Mouse (Mus musculus): ENCODE measurements around the gene Npas3. TPM values are rescaled to one million over a fixed set of nuclear protein-coding genes. Genes with fewer than 3 reads are reported as not detected.

Gene Npas3
- polyA plus RNA-seq, 1 experiment from 2014 or later, result 0.70 TPM

DNA sequence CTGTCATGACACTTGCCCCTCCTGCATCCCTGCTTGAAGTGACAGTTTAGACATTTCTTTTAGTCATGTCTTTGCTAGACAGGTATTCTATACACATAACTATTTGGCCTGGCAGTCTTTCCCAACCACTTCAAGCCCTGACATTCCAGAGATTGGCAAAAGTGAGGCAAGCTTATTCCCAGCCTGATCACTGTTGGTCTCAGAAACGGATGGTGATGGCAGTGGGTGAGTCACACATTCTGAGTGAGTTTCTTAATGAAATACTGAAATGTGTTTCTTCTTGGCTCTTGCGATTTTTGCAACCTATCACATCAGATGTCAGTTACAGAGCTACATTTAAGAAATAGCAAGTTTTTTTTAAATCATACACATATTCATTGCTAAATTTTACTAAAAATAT lies 175.2 kb downstream of the Npas3 start:
- no peak overlapping the region for H3K4me3 ChIP-seq
- H3K27ac ChIP-seq, result no peak overlapping the region
- H3K9ac ChIP-seq, result no peak overlapping the region
- no peaks in the 10 kb centered on the region for H3K27me3 ChIP-seq (replicated peaks)
- no peaks in the 10 kb centered on the region for H3K9me3 ChIP-seq (replicated peaks)
- no peak overlapping the region for H3K4me2 ChIP-seq
- 60% methylated on average over 2 of the region's 2 CpGs for WGBS (ENCODE audit: insufficient replicate concordance)
- ATAC-seq, result no peak
- no peaks in the 10 kb centered on the region for H3K4me1 ChIP-seq
- H3K36me3 ChIP-seq, result no peaks in the 10 kb centered on the region

DNA sequence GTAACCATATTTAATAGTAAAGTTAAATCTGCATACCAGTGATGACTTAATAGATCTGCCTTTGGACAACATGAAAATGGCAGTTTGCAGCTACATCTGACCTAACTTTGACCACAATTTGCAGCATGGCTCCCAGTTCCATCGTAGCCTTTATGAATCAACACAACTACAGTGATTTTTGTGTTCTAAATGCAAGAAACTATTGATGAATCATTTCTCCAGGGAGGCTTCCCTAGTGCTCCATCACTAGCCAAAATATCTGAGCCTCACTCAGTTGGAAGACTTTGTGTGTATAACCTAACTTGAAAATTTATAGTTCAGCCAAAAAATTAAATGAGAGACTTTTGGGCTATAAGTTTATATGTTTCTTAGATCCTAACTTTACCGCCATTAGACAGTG lies 177.5 kb downstream of the Npas3 start:
- Histone ChIP-seq H3K4me3 (no peak overlapping the region), H3K9ac (no peak overlapping the region), H3K9me3 (replicated peaks) (no peaks in the 10 kb centered on the region), H3K27me3 (replicated peaks) (no peaks in the 10 kb centered on the region), H3K4me1 (no peaks in the 10 kb centered on the region), H3K4me2 (no peak overlapping the region), H3K27ac (no peak overlapping the region), H3K36me3 (no peaks in the 10 kb centered on the region)
- no peak for ATAC-seq
- WGBS (ENCODE audit: insufficient replicate concordance), result 70% methylated on average over 2 of the region's 2 CpGs

DNA sequence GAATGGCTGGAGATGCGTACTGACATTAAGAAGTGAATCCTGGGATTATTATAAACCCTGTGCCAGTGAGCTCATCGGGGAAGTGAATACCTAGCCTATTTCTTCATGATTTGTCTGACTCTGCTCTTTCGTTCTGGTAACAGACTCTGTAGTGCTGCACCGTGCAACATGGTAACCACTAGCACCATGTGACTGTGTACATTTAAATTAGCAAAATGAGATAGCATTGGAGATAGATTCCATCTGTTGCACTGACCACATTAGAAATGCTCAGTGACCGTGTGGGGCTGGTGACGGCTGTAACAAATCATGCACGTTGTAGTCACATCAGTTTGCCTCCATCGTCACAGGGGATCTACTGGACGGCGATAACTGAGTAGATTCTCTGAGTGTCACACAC lies 178.7 kb downstream of the Npas3 start:
- no peak for ATAC-seq
- Histone ChIP-seq H3K4me1 (no peaks in the 10 kb centered on the region), H3K36me3 (no peaks in the 10 kb centered on the region), H3K27ac (no peak overlapping the region), H3K4me3 (no peak overlapping the region), H3K27me3 (replicated peaks) (no peaks in the 10 kb centered on the region), H3K9ac (no peak overlapping the region), H3K9me3 (replicated peaks) (no peaks in the 10 kb centered on the region), H3K4me2 (no peak overlapping the region)
- 81% methylated on average over 10 of the region's 10 CpGs for WGBS (ENCODE audit: insufficient replicate concordance)

DNA sequence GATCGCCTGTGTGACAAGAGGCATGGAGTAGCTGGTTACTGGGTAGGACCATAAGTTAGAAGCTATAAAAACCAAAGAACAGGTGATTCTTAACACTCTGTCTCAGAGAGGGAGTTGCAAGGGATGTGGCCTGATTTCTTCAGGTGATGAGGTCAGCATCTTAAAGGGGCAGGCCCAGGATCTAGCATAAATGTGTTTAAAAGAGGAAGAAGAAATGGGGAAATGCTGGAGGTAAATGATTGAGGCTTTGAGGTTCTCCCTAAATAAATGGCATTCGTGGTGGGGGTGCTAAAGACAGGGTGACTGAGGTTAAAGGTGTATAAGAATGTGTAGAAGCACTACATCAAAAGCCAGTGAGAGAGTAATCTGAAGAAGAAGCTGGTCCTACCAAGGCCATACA lies 193.6 kb downstream of the Npas3 start:
- Histone ChIP-seq H3K9me3 (replicated peaks) (no peaks in the 10 kb centered on the region), H3K27me3 (replicated peaks) (no peaks in the 10 kb centered on the region), H3K4me1 (no peaks in the 10 kb centered on the region), H3K9ac (no peak overlapping the region), H3K4me3 (no peak overlapping the region), H3K4me2 (no peak overlapping the region), H3K27ac (no peak overlapping the region), H3K36me3 (no peaks in the 10 kb centered on the region)
- 40% methylated on average over 2 of the region's 2 CpGs for WGBS (ENCODE audit: insufficient replicate concordance)
- no peak for ATAC-seq

DNA sequence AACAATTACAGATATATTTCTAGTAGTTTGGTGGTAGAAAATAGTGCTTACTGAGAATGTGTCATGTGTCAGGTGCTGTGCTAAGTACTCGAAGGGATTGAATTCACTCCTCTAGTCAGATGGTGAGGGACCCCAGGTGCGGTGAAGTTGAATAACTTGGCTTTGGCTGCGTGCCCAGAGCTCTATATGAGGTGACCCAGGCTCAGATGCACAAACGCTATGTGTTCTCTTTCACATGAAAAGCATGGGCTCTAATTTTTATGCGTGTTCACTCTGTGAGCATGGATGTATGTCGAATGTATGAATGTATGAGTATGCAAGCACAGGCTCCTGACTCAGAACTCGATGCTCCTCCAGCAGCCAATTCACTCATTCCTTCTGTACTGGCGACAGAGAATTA lies 199.0 kb downstream of the Npas3 start:
- H3K27ac ChIP-seq, result no peak overlapping the region
- no peaks in the 10 kb centered on the region for H3K4me1 ChIP-seq
- no peaks in the 10 kb centered on the region for H3K27me3 ChIP-seq (replicated peaks)
- no peak overlapping the region for H3K9ac ChIP-seq
- ATAC-seq, result no peak
- no peaks in the 10 kb centered on the region for H3K36me3 ChIP-seq
- no peak overlapping the region for H3K4me3 ChIP-seq
- no peaks in the 10 kb centered on the region for H3K9me3 ChIP-seq (replicated peaks)
- WGBS (ENCODE audit: insufficient replicate concordance), result 78% methylated on average over 8 of the region's 8 CpGs
- no peak overlapping the region for H3K4me2 ChIP-seq

DNA sequence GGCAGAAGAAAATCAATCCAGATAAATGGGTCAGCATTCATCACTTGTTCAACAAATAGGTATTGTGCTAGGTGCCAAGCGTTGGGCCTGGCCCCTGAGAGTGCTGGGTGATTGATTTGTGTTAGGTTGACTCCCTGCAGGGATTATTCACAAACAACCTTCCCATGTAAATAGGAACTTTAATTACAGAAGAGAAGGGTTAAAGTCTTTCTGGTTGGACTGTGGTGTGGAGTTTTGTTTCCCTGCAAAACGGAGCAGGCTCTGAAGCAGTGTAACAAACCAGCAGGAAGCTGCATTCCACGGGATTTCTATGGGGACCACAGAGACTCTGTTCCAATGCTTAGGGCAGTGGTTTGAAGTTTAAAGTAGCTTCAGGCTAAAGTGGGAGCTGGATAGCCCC lies 199.6 kb downstream of the Npas3 start:
- H3K36me3 ChIP-seq, result no peaks in the 10 kb centered on the region
- H3K9ac ChIP-seq, result no peak overlapping the region
- no peaks in the 10 kb centered on the region for H3K27me3 ChIP-seq (replicated peaks)
- H3K27ac ChIP-seq, result no peak overlapping the region
- no peak overlapping the region for H3K4me2 ChIP-seq
- 50% methylated on average over 3 of the region's 3 CpGs for WGBS (ENCODE audit: insufficient replicate concordance)
- no peak overlapping the region for H3K4me3 ChIP-seq
- no peak for ATAC-seq
- no peaks in the 10 kb centered on the region for H3K9me3 ChIP-seq (replicated peaks)
- no peaks in the 10 kb centered on the region for H3K4me1 ChIP-seq

DNA sequence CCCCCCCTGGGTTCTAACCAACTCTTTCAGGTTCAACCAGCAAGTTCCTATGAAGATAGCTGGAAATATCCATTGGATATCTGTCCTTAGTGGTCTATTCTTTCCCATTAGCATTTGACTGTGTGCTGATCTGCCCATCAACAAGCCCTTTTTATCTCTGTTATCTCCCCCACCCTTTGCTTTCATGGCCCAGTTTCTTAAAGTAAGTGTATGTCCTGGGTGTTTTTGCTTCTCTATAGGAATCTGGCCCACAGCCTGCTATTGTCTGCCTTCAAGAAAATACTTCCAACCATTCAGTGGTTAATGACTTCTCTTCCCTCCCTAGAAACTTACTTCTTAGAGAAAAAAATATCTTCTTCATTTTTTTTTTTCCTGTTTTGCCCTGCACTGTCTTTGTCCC lies 219.1 kb downstream of the Npas3 start:
- Histone ChIP-seq H3K9ac (no peak overlapping the region), H3K36me3 (no peaks in the 10 kb centered on the region), H3K4me3 (no peak overlapping the region), H3K4me2 (no peak overlapping the region), H3K27ac (no peak overlapping the region), H3K27me3 (replicated peaks) (no peaks in the 10 kb centered on the region), H3K4me1 (no peaks in the 10 kb centered on the region), H3K9me3 (replicated peaks) (no peaks in the 10 kb centered on the region)
- no peak for ATAC-seq

DNA sequence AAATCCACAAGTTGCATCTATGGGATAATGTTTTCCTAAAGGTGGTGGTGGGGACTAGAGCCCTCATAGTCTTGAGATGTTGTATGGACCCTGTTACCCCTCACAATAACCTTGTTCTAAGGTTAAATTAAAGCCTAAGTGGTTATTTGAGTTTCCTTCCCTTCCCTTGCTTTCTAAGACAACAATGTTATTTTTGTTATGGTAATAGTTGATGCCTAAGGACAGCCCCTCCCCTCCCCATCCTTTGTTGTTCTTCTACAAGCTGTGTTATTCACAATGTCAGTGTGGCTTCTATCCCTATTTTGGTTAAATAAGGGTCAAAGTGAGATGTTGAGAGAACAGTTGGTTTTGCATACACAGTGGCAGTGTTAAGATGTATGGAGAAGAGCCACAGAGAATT lies 226.0 kb downstream of the Npas3 start:
- Histone ChIP-seq H3K4me3 (no peak overlapping the region), H3K27me3 (replicated peaks) (no peaks in the 10 kb centered on the region), H3K36me3 (no peaks in the 10 kb centered on the region), H3K9me3 (replicated peaks) (no peaks in the 10 kb centered on the region), H3K4me2 (no peak overlapping the region), H3K9ac (no peak overlapping the region), H3K4me1 (no peaks in the 10 kb centered on the region), H3K27ac (no peak overlapping the region)
- ATAC-seq, result no peak

DNA sequence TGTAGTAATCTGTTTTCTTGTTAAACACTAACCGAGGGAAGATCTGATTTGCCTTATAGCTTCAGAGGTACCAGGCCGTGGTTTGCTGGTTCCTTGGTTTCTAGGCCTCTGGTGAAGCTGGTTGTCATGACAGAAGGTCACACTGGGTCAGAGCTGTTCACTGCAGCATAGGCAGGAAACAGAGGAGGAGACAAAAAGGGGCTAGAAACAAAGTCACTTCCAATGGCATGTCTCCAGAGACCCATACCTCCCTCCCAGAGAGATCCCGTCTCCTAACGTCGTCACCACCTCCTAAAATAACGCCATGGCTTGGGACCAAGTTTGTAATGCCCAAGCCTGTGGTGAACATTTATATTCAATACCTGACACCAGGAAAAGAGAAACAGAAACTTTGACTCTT lies 236.4 kb downstream of the Npas3 start:
- no peak for ATAC-seq
- Histone ChIP-seq H3K4me1 (no peaks in the 10 kb centered on the region), H3K4me2 (no peak overlapping the region), H3K9ac (no peak overlapping the region), H3K4me3 (no peak overlapping the region), H3K36me3 (no peaks in the 10 kb centered on the region), H3K27ac (no peak overlapping the region), H3K9me3 (replicated peaks) (no peaks in the 10 kb centered on the region), H3K27me3 (replicated peaks) (no peaks in the 10 kb centered on the region)
- WGBS (ENCODE audit: insufficient replicate concordance), result 76% methylated on average over 6 of the region's 6 CpGs

DNA sequence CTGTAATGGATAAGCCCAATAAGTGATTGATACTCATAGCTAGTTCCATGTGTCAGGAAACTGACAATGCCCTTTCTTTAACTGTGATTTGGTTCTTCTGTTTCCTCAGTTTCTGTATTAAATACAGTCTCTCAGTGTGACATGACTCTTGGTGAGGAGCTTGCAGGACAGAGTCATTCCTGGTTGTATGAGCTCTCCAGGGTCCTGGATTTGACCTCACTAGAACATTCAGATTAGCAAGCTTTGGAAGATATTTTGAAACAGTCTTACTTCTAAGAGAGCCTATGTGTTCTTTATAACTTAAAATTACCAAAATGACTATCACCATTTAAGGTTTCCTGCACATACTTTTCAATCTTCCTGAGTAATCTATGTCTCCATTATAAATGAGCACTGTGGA lies 247.9 kb downstream of the Npas3 start:
- H3K4me2 ChIP-seq, result no peak overlapping the region
- no peak overlapping the region for H3K27ac ChIP-seq
- no peaks in the 10 kb centered on the region for H3K9me3 ChIP-seq (replicated peaks)
- H3K4me1 ChIP-seq, result no peaks in the 10 kb centered on the region
- H3K36me3 ChIP-seq, result no peaks in the 10 kb centered on the region
- H3K27me3 ChIP-seq (replicated peaks), result no peaks in the 10 kb centered on the region
- H3K9ac ChIP-seq, result no peak overlapping the region
- ATAC-seq, result no peak
- no peak overlapping the region for H3K4me3 ChIP-seq

DNA sequence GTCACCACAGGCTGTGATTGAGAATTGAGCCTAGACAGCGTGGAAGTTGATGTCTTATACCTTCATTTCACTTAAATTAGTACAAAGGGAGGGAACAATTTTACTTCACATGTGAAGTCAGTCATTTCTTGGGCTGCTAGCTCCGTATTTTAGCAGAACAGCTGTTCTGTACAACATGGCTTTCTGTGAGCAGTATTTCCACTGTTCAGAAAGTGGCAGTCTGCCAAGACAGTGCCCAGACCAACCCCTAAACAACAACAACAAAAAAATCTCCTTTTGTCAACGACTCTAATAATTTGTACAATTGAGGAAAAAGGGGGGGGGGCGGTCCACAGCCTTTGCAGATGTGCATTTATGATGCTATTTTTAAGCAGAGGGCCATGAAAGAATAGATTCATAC lies 266.4 kb downstream of the Npas3 start:
- Histone ChIP-seq H3K27ac (no peak overlapping the region), H3K9me3 (replicated peaks) (no peaks in the 10 kb centered on the region), H3K27me3 (replicated peaks) (no peaks in the 10 kb centered on the region), H3K4me1 (no peaks in the 10 kb centered on the region), H3K4me2 (no peak overlapping the region), H3K4me3 (no peak overlapping the region), H3K9ac (no peak overlapping the region), H3K36me3 (no peaks in the 10 kb centered on the region)
- ATAC-seq, result no peak
- WGBS (ENCODE audit: insufficient replicate concordance), result 59% methylated on average over 4 of the region's 4 CpGs

DNA sequence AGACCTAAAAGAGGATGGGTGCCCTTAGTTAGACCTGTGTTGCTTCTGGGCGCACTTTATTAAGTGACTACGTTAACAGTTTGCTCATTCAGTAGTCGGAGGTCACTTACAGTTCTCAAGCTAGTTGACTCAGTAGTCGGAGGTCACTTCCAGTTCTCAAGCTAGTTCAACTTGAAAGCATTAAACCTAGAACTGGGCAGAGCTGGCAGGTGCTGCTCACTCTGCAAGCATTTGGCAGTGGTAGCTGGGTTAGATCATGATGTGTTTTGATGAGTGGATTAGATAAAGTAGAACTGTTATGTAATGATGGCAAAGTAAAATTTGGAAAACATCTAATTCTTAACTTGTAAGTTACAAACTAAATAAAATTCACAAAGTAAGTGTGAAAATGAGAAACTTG lies 271.1 kb downstream of the Npas3 start:
- Histone ChIP-seq H3K9me3 (replicated peaks) (no peaks in the 10 kb centered on the region), H3K4me2 (no peak overlapping the region), H3K9ac (no peak overlapping the region), H3K4me3 (no peak overlapping the region), H3K27ac (no peak overlapping the region), H3K27me3 (replicated peaks) (no peaks in the 10 kb centered on the region), H3K4me1 (no peaks in the 10 kb centered on the region), H3K36me3 (no peaks in the 10 kb centered on the region)
- ATAC-seq, result no peak
- 73% methylated on average over 4 of the region's 4 CpGs for WGBS (ENCODE audit: insufficient replicate concordance)

DNA sequence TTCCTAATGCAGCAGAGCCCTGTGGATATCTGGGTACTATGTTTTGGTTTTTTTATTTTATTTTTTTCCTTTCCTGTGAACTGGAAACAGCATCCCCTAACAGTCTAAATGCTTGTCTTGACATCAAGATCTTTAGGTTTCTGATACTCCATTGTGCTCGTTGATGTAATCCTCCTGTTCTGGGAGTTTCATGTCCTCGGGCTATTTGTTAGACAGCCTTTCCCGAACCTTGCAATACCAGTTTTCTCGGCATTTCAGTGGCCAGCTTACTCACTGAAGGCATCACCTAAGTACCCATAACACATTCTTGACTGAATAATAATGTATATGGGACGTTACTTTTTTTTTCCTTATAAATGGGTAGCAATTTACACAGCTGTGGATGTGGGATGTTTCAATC lies 274.2 kb downstream of the Npas3 start:
- H3K9me3 ChIP-seq (replicated peaks), result no peaks in the 10 kb centered on the region
- H3K9ac ChIP-seq, result no peak overlapping the region
- no peak for ATAC-seq
- no peaks in the 10 kb centered on the region for H3K36me3 ChIP-seq
- no peaks in the 10 kb centered on the region for H3K4me1 ChIP-seq
- H3K27me3 ChIP-seq (replicated peaks), result no peaks in the 10 kb centered on the region
- WGBS (ENCODE audit: insufficient replicate concordance), result 64% methylated on average over 5 of the region's 5 CpGs
- no peak overlapping the region for H3K4me3 ChIP-seq
- H3K4me2 ChIP-seq, result no peak overlapping the region
- H3K27ac ChIP-seq, result no peak overlapping the region

DNA sequence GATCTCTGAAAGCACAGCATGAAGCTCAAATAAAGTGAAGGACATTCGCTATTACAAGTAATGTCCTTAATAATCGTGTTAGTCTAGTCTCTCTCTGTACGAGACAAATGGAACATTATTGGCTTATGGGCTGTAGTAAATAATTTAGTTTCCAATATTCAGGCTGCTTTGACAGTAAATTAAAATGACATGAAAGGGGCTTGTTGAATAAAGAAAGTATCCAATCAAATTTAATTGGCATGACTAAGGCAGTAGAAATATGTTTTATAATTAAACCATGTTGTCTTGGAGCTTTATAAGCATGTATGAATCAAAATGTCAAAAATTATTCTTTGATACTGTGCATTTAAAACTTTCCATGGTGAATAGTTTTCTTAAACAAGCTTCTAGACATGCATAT lies 278.6 kb downstream of the Npas3 start:
- Histone ChIP-seq H3K4me2 (no peak overlapping the region), H3K4me3 (no peak overlapping the region), H3K27ac (no peak overlapping the region), H3K4me1 (no peaks in the 10 kb centered on the region), H3K27me3 (replicated peaks) (no peaks in the 10 kb centered on the region), H3K9ac (no peak overlapping the region), H3K9me3 (replicated peaks) (no peaks in the 10 kb centered on the region), H3K36me3 (no peaks in the 10 kb centered on the region)
- WGBS (ENCODE audit: insufficient replicate concordance), result 73% methylated on average over 3 of the region's 3 CpGs
- ATAC-seq, result no peak

Measured in liver, embryonic 12.5 days (tissue).